Comparison of ENCODE assay signal across 29 mouse cellular contexts in the genomic region with DNA sequence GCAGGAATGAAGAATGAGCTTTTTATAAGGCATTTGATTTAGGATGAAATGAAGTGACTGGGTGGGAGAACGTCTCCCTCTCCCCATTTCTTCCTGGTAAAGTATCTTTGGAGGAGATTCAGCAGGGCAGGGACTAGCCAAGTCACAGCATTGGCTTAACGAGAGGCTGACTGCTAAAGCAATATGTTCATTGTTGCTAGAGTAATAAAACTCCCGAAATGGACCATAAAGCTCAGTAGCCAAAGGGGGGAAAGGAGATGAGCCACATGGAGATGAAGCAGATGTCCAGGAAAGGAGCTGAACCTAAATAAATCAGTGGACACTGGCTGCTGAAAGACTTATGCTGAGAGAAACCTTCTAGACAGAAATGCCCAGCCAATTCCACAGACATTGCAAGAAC.
DNase-seq lines count a peak whose midpoint lies in the region; ATAC-seq lines count a peak whose summit lies in the region.
"Had no signal": no experiment of that assay in that cellular context is flagged by ENCODE, and none has a peak within 500 bp of the region (broad histone marks: within the 10 kb centered on the region; RNA-seq: fewer than 3 reads in every experiment).

No protein-coding gene starts in this region.

- no peak overlapping the region for H3K4me2 ChIP-seq in kidney, embryonic 15.5 days
- H3K4me2 ChIP-seq: embryonic facial prominence, embryonic 15.5 days; forebrain, embryonic 13.5 days; heart, embryonic 11.5 days; hindbrain, embryonic 13.5 days; limb, embryonic 13.5 days; liver, embryonic 11.5 days; lung, embryonic 15.5 days; midbrain, embryonic 11.5 days had no signal

- H3K27ac ChIP-seq in kidney, embryonic 15.5 days = no peak overlapping the region
- H3K27ac ChIP-seq: embryonic facial prominence, embryonic 10.5 days; embryonic facial prominence, embryonic 15.5 days; forebrain, embryonic 13.5 days; hindbrain, embryonic 13.5 days; layer of hippocampus, adult 2 months; left cerebral cortex, adult 2 months; limb, embryonic 13.5 days; lung, embryonic 15.5 days had no signal

- DNase-seq in kidney, postnatal 10 days = no peak
- peak; percentile 89 for DNase-seq in brain, adult 2 months (ENCODE audit: low read depth, low spot score)
- peak; percentile 16 to 49 for DNase-seq in cerebellum, adult 18-20 months
- peak; percentile 17 to 32 for DNase-seq in cerebellum, postnatal 10 days
- no peak for DNase-seq in thymus, postnatal 10 days (ENCODE audit: low spot score in 2 of 2)
- no peak for DNase-seq in left cerebral cortex, postnatal 4 days
- DNase-seq in frontal cortex, adult 2 months (ENCODE audit: extremely low spot score in 1 of 2, low spot score in 1 of 2) = no peak
- DNase-seq: adrenal gland, postnatal 10 days; gastrocnemius, postnatal 25 days; heart, adult 11 months; heart, postnatal 36 days; kidney, postnatal 36 days; right cerebral cortex, adult 18-20 months; spleen, adult 18-20 months; thymus, postnatal 36 days had no signal

- 14% methylated on average over 3 of the region's 3 CpGs for WGBS in kidney, embryonic 15.5 days

- no peaks in the 10 kb centered on the region for H3K36me3 ChIP-seq in kidney, embryonic 15.5 days
- H3K36me3 ChIP-seq: embryonic facial prominence, embryonic 10.5 days; embryonic facial prominence, embryonic 15.5 days; hindbrain, embryonic 13.5 days; limb, embryonic 13.5 days; lung, embryonic 15.5 days had no signal

- no peak overlapping the region for H3K4me3 ChIP-seq in kidney, embryonic 15.5 days (replicated peaks)
- H3K4me3 ChIP-seq: embryonic facial prominence, embryonic 10.5 days; embryonic facial prominence, embryonic 15.5 days; forebrain, embryonic 13.5 days; hindbrain, embryonic 13.5 days; layer of hippocampus, adult 2 months; left cerebral cortex, adult 2 months; limb, embryonic 13.5 days; lung, embryonic 15.5 days had no signal

- intact Hi-C loops in left cerebral cortex, postnatal 4 days (cut with DNase I) = no loop called here

- no peaks in the 10 kb centered on the region for H3K9me3 ChIP-seq in kidney, embryonic 15.5 days (replicated peaks)
- H3K9me3 ChIP-seq: embryonic facial prominence, embryonic 10.5 days; embryonic facial prominence, embryonic 15.5 days; forebrain, embryonic 13.5 days; hindbrain, embryonic 13.5 days; limb, embryonic 13.5 days; lung, embryonic 15.5 days had no signal

- ATAC-seq in kidney, embryonic 15.5 days (replicated peaks; ENCODE audit: low FRiP score) = peak; percentile 91
- ATAC-seq: forebrain, embryonic 13.5 days; intestine, postnatal 0 days; Patski had no signal

- no peak overlapping the region for H3K9ac ChIP-seq in kidney, embryonic 15.5 days
- H3K9ac ChIP-seq: embryonic facial prominence, embryonic 15.5 days; forebrain, embryonic 13.5 days; hindbrain, embryonic 13.5 days; limb, embryonic 13.5 days; lung, embryonic 15.5 days had no signal

- no peaks in the 10 kb centered on the region for H3K27me3 ChIP-seq in kidney, embryonic 15.5 days
- H3K27me3 ChIP-seq: embryonic facial prominence, embryonic 15.5 days; forebrain, embryonic 13.5 days; hindbrain, embryonic 13.5 days; limb, embryonic 13.5 days; lung, embryonic 15.5 days; Patski had no signal

- H3K4me1 ChIP-seq in kidney, embryonic 15.5 days = no peaks in the 10 kb centered on the region
- H3K4me1 ChIP-seq: embryonic facial prominence, embryonic 10.5 days; embryonic facial prominence, embryonic 15.5 days; forebrain, embryonic 13.5 days; hindbrain, embryonic 13.5 days; limb, embryonic 13.5 days; lung, embryonic 15.5 days had no signal

Comparison
In these comparisons a context has a peak if more than half of its experiments do, and no peak if none do; other contexts are left out.
1. DNase-seq: peak in brain, adult 2 months (single experiment), cerebellum, adult 18-20 months (2 of 2) and cerebellum, postnatal 10 days (2 of 2); none in kidney, postnatal 10 days (single experiment), thymus, postnatal 10 days (0 of 2), left cerebral cortex, postnatal 4 days (single experiment) and frontal cortex, adult 2 months (0 of 2).